In genomic region chr4:119118659-119119077, GRCm38 (mm10) we compare ENCODE assay signal across 10 mouse cellular contexts. TPM values are rescaled to one million over a fixed set of nuclear protein-coding genes. Genes with fewer than 3 reads are reported as not detected.
DNase-seq lines count a peak whose midpoint lies in the region; ATAC-seq and TF ChIP-seq lines count a peak whose summit lies in the region.
"Had no signal": no experiment of that assay in that cellular context is flagged by ENCODE, and none has a peak within 500 bp of the region (broad histone marks: within the 10 kb centered on the region; RNA-seq: fewer than 3 reads in every experiment).

No protein-coding gene starts in this region.

- WGBS in kidney, embryonic 15.5 days = 41% methylated on average over 4 of the region's 4 CpGs
- WGBS in heart, embryonic 14.5 days = 18% methylated on average over 4 of the region's 4 CpGs
- 61% methylated on average over 4 of the region's 4 CpGs for WGBS in hindbrain, embryonic 12.5 days

- H3K36me3 ChIP-seq in kidney, embryonic 15.5 days = peaks cover 40% of the 10 kb centered on the region
- H3K36me3 ChIP-seq in G1E (replicated peaks) = peaks cover 96% of the 10 kb centered on the region
- peaks cover 52% of the 10 kb centered on the region for H3K36me3 ChIP-seq in heart, embryonic 14.5 days (ENCODE audit: control insufficient read depth, insufficient read depth, low read length)
- peaks cover 23% of the 10 kb centered on the region; the same call in 1 of the 2 replicates for H3K36me3 ChIP-seq in hindbrain, embryonic 12.5 days

- ATAC-seq in kidney, embryonic 15.5 days (replicated peaks; ENCODE audit: low FRiP score) = 0 out of 2 replicates have a peak, but pooled peaks have one; percentile 16
- peak; percentile 62 for ATAC-seq in G1E (ENCODE audit: extremely low read depth, insufficient number of reproducible peaks, low FRiP score, poor library complexity, severe bottlenecking)
- peak; percentile 72 for ATAC-seq in heart, embryonic 14.5 days (ENCODE audit: insufficient number of reproducible peaks, insufficient read depth, low FRiP score, low read depth)
- peak; percentile 71 for ATAC-seq in megakaryocyte, adult 5-6 weeks (ENCODE audit: poor library complexity, severe bottlenecking)
- ATAC-seq in hindbrain, embryonic 12.5 days (ENCODE audit: low FRiP score) = no peak

- no peak overlapping the region for H3K4me3 ChIP-seq in kidney, embryonic 15.5 days (replicated peaks)
- H3K4me3 ChIP-seq in G1E (ENCODE audit: low read depth, low read length) = peak overlapping the region; percentile 38; the same call in 1 of the 2 replicates
- no peak overlapping the region for H3K4me3 ChIP-seq in heart, embryonic 14.5 days (ENCODE audit: control insufficient read depth in 1 of 2, insufficient read depth in 1 of 2, low read depth in 1 of 2, low read length in 2 of 2)
- no peak overlapping the region for H3K4me3 ChIP-seq in hindbrain, embryonic 12.5 days
- H3K4me3 ChIP-seq: limb, embryonic 13.5 days had no signal

- H3K9me3 ChIP-seq in kidney, embryonic 15.5 days (replicated peaks) = no peaks in the 10 kb centered on the region
- no peaks in the 10 kb centered on the region for H3K9me3 ChIP-seq in G1E (replicated peaks)
- H3K9me3 ChIP-seq in heart, embryonic 14.5 days (ENCODE audit: control insufficient read depth, low read length) = no peaks in the 10 kb centered on the region
- no peaks in the 10 kb centered on the region for H3K9me3 ChIP-seq in hindbrain, embryonic 12.5 days (replicated peaks)
- H3K9me3 ChIP-seq: limb, embryonic 13.5 days had no signal

- H3K27me3 ChIP-seq in kidney, embryonic 15.5 days = no peaks in the 10 kb centered on the region
- no peaks in the 10 kb centered on the region for H3K27me3 ChIP-seq in G1E (ENCODE audit: insufficient read depth, low read length)
- no peaks in the 10 kb centered on the region for H3K27me3 ChIP-seq in heart, embryonic 14.5 days (ENCODE audit: control insufficient read depth, insufficient read depth, low read length)
- H3K27me3 ChIP-seq in hindbrain, embryonic 12.5 days = no peaks in the 10 kb centered on the region
- H3K27me3 ChIP-seq: limb, embryonic 13.5 days had no signal

- peak overlapping the region; percentile 59 for H3K27ac ChIP-seq in kidney, embryonic 15.5 days
- peak overlapping the region; percentile 94 to 97 for H3K27ac ChIP-seq in heart, embryonic 14.5 days (replicated peaks in 1 of 2; ENCODE audit: control insufficient read depth in 1 of 2, insufficient read depth in 1 of 2, low read depth in 2 of 2, low read length in 2 of 2)
- H3K27ac ChIP-seq in hindbrain, embryonic 12.5 days = no peak overlapping the region
- H3K27ac ChIP-seq: limb, embryonic 13.5 days had no signal

- peaks cover 57% of the 10 kb centered on the region for H3K4me1 ChIP-seq in kidney, embryonic 15.5 days
- peaks cover 98% of the 10 kb centered on the region for H3K4me1 ChIP-seq in G1E (ENCODE audit: insufficient read depth, low read depth, low read length)
- H3K4me1 ChIP-seq in heart, embryonic 14.5 days (ENCODE audit: control insufficient read depth in 2 of 2, insufficient read depth in 2 of 2, low read length in 2 of 2) = peaks cover 62 to 95% of the 10 kb centered on the region in 2 experiments
- peaks cover 6% of the 10 kb centered on the region; the same call in 1 of the 2 replicates for H3K4me1 ChIP-seq in hindbrain, embryonic 12.5 days

- no peak overlapping the region for H3K4me2 ChIP-seq in kidney, embryonic 15.5 days
- H3K4me2 ChIP-seq in heart, embryonic 14.5 days (ENCODE audit: low read length) = 0 out of 2 replicates have a peak overlapping the region, but pooled peaks have one; percentile 27
- H3K4me2 ChIP-seq in hindbrain, embryonic 12.5 days (replicated peaks) = no peak overlapping the region
- H3K4me2 ChIP-seq: limb, embryonic 13.5 days had no signal

- no peak for TF ChIP-seq CTCF in G1E (IDR thresholded peaks at IDR 0.05; ENCODE audit: low read depth, low read length)

- H3K9ac ChIP-seq in kidney, embryonic 15.5 days = no peak overlapping the region
- peak overlapping the region; percentile 57 for H3K9ac ChIP-seq in heart, embryonic 14.5 days (ENCODE audit: low read length)
- no peak overlapping the region for H3K9ac ChIP-seq in hindbrain, embryonic 12.5 days
- H3K9ac ChIP-seq: limb, embryonic 13.5 days had no signal

- no peak for DNase-seq in kidney, postnatal 14 days
- no peak for DNase-seq in G1E (ENCODE audit: low spot score)
- no peak for DNase-seq in right cerebral cortex, postnatal 14 days
- no peak for DNase-seq in left cerebral cortex, adult 11 months (ENCODE audit: low spot score)
- DNase-seq: kidney, postnatal 4 days had no signal

RNA-seq across cellular contexts. Expression of gene Slc2a1, which starts 10.2 kb away (rescaled TPM):
- polyA plus RNA-seq in kidney, embryonic 15.5 days (2015; fragmentation: Nextera tagmentation; extraction: Ambion mirVana) = 78.5 and 91.6 TPM in 2 replicates
- total RNA-seq in G1E (2014; fragmentation: Nextera tagmentation) = 142 and 165 TPM in 2 replicates
- total RNA-seq in G1E (2017) = 173 and 176 TPM in 2 replicates
- polyA plus RNA-seq in G1E (2012) = 68.8 and 85.2 TPM in 2 replicates
- polyA plus RNA-seq in heart, embryonic 14.5 days (2014; fragmentation: Nextera tagmentation; extraction: Ambion mirVana) = 159 and 166 TPM in 2 replicates
- total RNA-seq in megakaryocyte, adult 5-6 weeks (2015) = 9.0 and 14.4 TPM in 2 replicates
- 14.3 and 18.0 TPM in 2 replicates for total RNA-seq in megakaryocyte, adult 5-6 weeks (2017)
- 103 and 112 TPM in 2 replicates for polyA plus RNA-seq in hindbrain, embryonic 12.5 days (2016; fragmentation: Nextera tagmentation; extraction: Ambion mirVana)

RNA-seq across cellular contexts. Expression of gene Zfp691, which starts 55.3 kb away (rescaled TPM):
- polyA plus RNA-seq in kidney, embryonic 15.5 days (2015; fragmentation: Nextera tagmentation; extraction: Ambion mirVana) = 9.6 and 13.6 TPM in 2 replicates
- total RNA-seq in G1E (2014; fragmentation: Nextera tagmentation) = 29.7 and 50.3 TPM in 2 replicates
- total RNA-seq in G1E (2017) = 6.7 and 7.7 TPM in 2 replicates
- polyA plus RNA-seq in G1E (2012) = 14.4 and 17.2 TPM in 2 replicates
- polyA plus RNA-seq in heart, embryonic 14.5 days (2014; fragmentation: Nextera tagmentation; extraction: Ambion mirVana) = 11.2 and 12.0 TPM in 2 replicates
- 7.0 and 10.2 TPM in 2 replicates for total RNA-seq in megakaryocyte, adult 5-6 weeks (2015)
- total RNA-seq in megakaryocyte, adult 5-6 weeks (2017) = 1.9 and 4.5 TPM in 2 replicates
- 7.3 and 9.7 TPM in 2 replicates for polyA plus RNA-seq in hindbrain, embryonic 12.5 days (2016; fragmentation: Nextera tagmentation; extraction: Ambion mirVana)
